Mouse (Mus musculus): Measurements from ENCODE around the gene Itgb6. TPM values are rescaled to one million over a fixed set of nuclear protein-coding genes. Genes with fewer than 3 reads are reported as not detected.

Gene Itgb6
- polyA plus RNA-seq, 1 experiment from 2014 or later, result 1.4 TPM

GRCm38 (mm10) chr2:60724660-60725059 lies 2.2 kb upstream of the Itgb6 start:
- Histone ChIP-seq H3K36me3 (replicated peaks) (no peaks in the 10 kb centered on the region), H3K27ac (replicated peaks) (no peak overlapping the region), H3K9me3 (no peaks in the 10 kb centered on the region), H3K4me1 (peaks cover 29% of the 10 kb centered on the region), H3K4me3 (no peak overlapping the region), H3K27me3 (replicated peaks; ENCODE audit: low read depth, poor library complexity, severe bottlenecking) (no peaks in the 10 kb centered on the region)
- WGBS, result 75% methylated on average over 2 of the region's 2 CpGs
- no peak for DNase-seq (ENCODE audit: low spot score)

GRCm38 (mm10) chr2:60722967-60723366 lies 524 bp upstream of the Itgb6 start:
- WGBS, result 95% methylated on average over 3 of the region's 3 CpGs
- Histone ChIP-seq H3K4me3 (no peak overlapping the region), H3K27me3 (replicated peaks; ENCODE audit: low read depth, poor library complexity, severe bottlenecking) (peaks cover 2% of the 10 kb centered on the region; the same call in 1 of the 2 replicates), H3K9me3 (no peaks in the 10 kb centered on the region), H3K36me3 (replicated peaks) (no peaks in the 10 kb centered on the region), H3K27ac (replicated peaks) (no peak overlapping the region), H3K4me1 (peaks cover 16% of the 10 kb centered on the region; the same call in 1 of the 2 replicates)
- no peak for DNase-seq (ENCODE audit: low spot score)

GRCm38 (mm10) chr2:60720906-60721305 lies 1.5 kb downstream of the Itgb6 start:
- Histone ChIP-seq H3K4me1 (peaks cover 33% of the 10 kb centered on the region), H3K27ac (replicated peaks) (no peak overlapping the region), H3K36me3 (replicated peaks) (no peaks in the 10 kb centered on the region), H3K9me3 (no peaks in the 10 kb centered on the region), H3K27me3 (replicated peaks; ENCODE audit: low read depth, poor library complexity, severe bottlenecking) (peaks cover 6% of the 10 kb centered on the region), H3K4me3 (no peak overlapping the region)
- no peak for DNase-seq (ENCODE audit: low spot score)
- 24% methylated on average over 5 of the region's 5 CpGs for WGBS

- no peak overlapping the region for H3K4me3 ChIP-seq
- peaks cover 40% of the 10 kb centered on the region for H3K4me1 ChIP-seq
- no peaks in the 10 kb centered on the region for H3K36me3 ChIP-seq (replicated peaks)
- peaks cover 9% of the 10 kb centered on the region for H3K27me3 ChIP-seq (replicated peaks; ENCODE audit: low read depth, poor library complexity, severe bottlenecking)
- no peak for DNase-seq (ENCODE audit: low spot score)
- no peak overlapping the region for H3K27ac ChIP-seq (replicated peaks)
- 72% methylated on average over 8 of the region's 8 CpGs for WGBS
- H3K9me3 ChIP-seq, result no peaks in the 10 kb centered on the region
Observed at GRCm38 (mm10) chr2:60720205-60720604, 2.2 kb downstream of the Itgb6 start.

GRCm38 (mm10) chr2:60717348-60717747 lies 5.1 kb downstream of the Itgb6 start:
- 0 out of 2 replicates have a peak overlapping the region, but pooled peaks have one; percentile 35 for H3K27ac ChIP-seq (replicated peaks)
- no peaks in the 10 kb centered on the region for H3K9me3 ChIP-seq
- no peaks in the 10 kb centered on the region for H3K36me3 ChIP-seq (replicated peaks)
- H3K27me3 ChIP-seq (replicated peaks; ENCODE audit: low read depth, poor library complexity, severe bottlenecking), result peaks cover 9% of the 10 kb centered on the region
- no peak overlapping the region for H3K4me3 ChIP-seq
- peaks cover 60% of the 10 kb centered on the region for H3K4me1 ChIP-seq
- 76% methylated on average over 13 of the region's 13 CpGs for WGBS
- DNase-seq (ENCODE audit: low spot score), result no peak

GRCm38 (mm10) chr2:60716549-60716948 lies 5.9 kb downstream of the Itgb6 start:
- no peaks in the 10 kb centered on the region for H3K36me3 ChIP-seq (replicated peaks)
- H3K4me3 ChIP-seq, result no peak overlapping the region
- peaks cover 9% of the 10 kb centered on the region for H3K27me3 ChIP-seq (replicated peaks; ENCODE audit: low read depth, poor library complexity, severe bottlenecking)
- DNase-seq (ENCODE audit: low spot score), result peak; percentile 2
- no peaks in the 10 kb centered on the region for H3K9me3 ChIP-seq
- peaks cover 67% of the 10 kb centered on the region for H3K4me1 ChIP-seq
- no peak overlapping the region for H3K27ac ChIP-seq (replicated peaks)

- Histone ChIP-seq H3K36me3 (replicated peaks) (no peaks in the 10 kb centered on the region), H3K4me1 (peaks cover 66% of the 10 kb centered on the region), H3K27ac (replicated peaks) (peak overlapping the region; percentile 48; the same call in 1 of the 2 replicates), H3K27me3 (replicated peaks; ENCODE audit: low read depth, poor library complexity, severe bottlenecking) (peaks cover 9% of the 10 kb centered on the region), H3K4me3 (no peak overlapping the region), H3K9me3 (no peaks in the 10 kb centered on the region)
- 75% methylated on average over 13 of the region's 13 CpGs for WGBS
- DNase-seq (ENCODE audit: low spot score), result peak; percentile 14
Observed at GRCm38 (mm10) chr2:60715771-60716170, 6.7 kb downstream of the Itgb6 start.

- peaks cover 60% of the 10 kb centered on the region for H3K4me1 ChIP-seq
- peaks cover 9% of the 10 kb centered on the region for H3K27me3 ChIP-seq (replicated peaks; ENCODE audit: low read depth, poor library complexity, severe bottlenecking)
- H3K27ac ChIP-seq (replicated peaks), result peak overlapping the region; percentile 48; the same call in 1 of the 2 replicates
- no peaks in the 10 kb centered on the region for H3K36me3 ChIP-seq (replicated peaks)
- no peak overlapping the region for H3K4me3 ChIP-seq
- WGBS, result 56% methylated on average over 8 of the region's 8 CpGs
- DNase-seq (ENCODE audit: low spot score), result no peak
- no peaks in the 10 kb centered on the region for H3K9me3 ChIP-seq
Observed at GRCm38 (mm10) chr2:60714971-60715502, 7.4 kb downstream of the Itgb6 start.

- H3K27ac ChIP-seq (replicated peaks), result peak overlapping the region; percentile 48; the same call in 1 of the 2 replicates
- H3K27me3 ChIP-seq (replicated peaks; ENCODE audit: low read depth, poor library complexity, severe bottlenecking), result peaks cover 9% of the 10 kb centered on the region
Observed at GRCm38 (mm10) chr2:60714475-60714874, 8.0 kb downstream of the Itgb6 start.

GRCm38 (mm10) chr2:60713857-60714256 lies 8.6 kb downstream of the Itgb6 start:
- H3K4me1 ChIP-seq, result peaks cover 61% of the 10 kb centered on the region
- 34% methylated on average over 8 of the region's 8 CpGs for WGBS
- DNase-seq (ENCODE audit: low spot score), result peak; percentile 16
- peaks cover 9% of the 10 kb centered on the region for H3K27me3 ChIP-seq (replicated peaks; ENCODE audit: low read depth, poor library complexity, severe bottlenecking)
- no peak overlapping the region; the same call in 1 of the 2 replicates for H3K27ac ChIP-seq (replicated peaks)
- no peaks in the 10 kb centered on the region for H3K9me3 ChIP-seq
- H3K4me3 ChIP-seq, result no peak overlapping the region
- no peaks in the 10 kb centered on the region for H3K36me3 ChIP-seq (replicated peaks)

More at GRCm38 (mm10) chr2:60714475-60714874, 8.0 kb downstream of the Itgb6 start:
- H3K4me1 ChIP-seq, result peaks cover 60% of the 10 kb centered on the region
- H3K36me3 ChIP-seq (replicated peaks), result no peaks in the 10 kb centered on the region
- peak; percentile 14 for DNase-seq (ENCODE audit: low spot score)
- WGBS, result 42% methylated on average over 7 of the region's 7 CpGs
- no peak overlapping the region for H3K4me3 ChIP-seq
- no peaks in the 10 kb centered on the region for H3K9me3 ChIP-seq

- Histone ChIP-seq H3K36me3 (replicated peaks) (no peaks in the 10 kb centered on the region), H3K4me1 (peaks cover 66% of the 10 kb centered on the region), H3K27ac (replicated peaks) (no peak overlapping the region), H3K27me3 (replicated peaks; ENCODE audit: low read depth, poor library complexity, severe bottlenecking) (peaks cover 7% of the 10 kb centered on the region), H3K9me3 (no peaks in the 10 kb centered on the region), H3K4me3 (no peak overlapping the region)
- 83% methylated on average over 5 of the region's 5 CpGs for WGBS
- peak; percentile 9 for DNase-seq (ENCODE audit: low spot score)
Observed at GRCm38 (mm10) chr2:60712891-60713290, 9.6 kb downstream of the Itgb6 start.

GRCm38 (mm10) chr2:60712483-60712882 lies 10.0 kb downstream of the Itgb6 start:
- 42% methylated on average over 6 of the region's 6 CpGs for WGBS
- DNase-seq (ENCODE audit: low spot score), result peak; percentile 7
- Histone ChIP-seq H3K9me3 (no peaks in the 10 kb centered on the region), H3K4me1 (peaks cover 63% of the 10 kb centered on the region), H3K27me3 (replicated peaks; ENCODE audit: low read depth, poor library complexity, severe bottlenecking) (peaks cover 5% of the 10 kb centered on the region), H3K27ac (replicated peaks) (no peak overlapping the region), H3K4me3 (no peak overlapping the region), H3K36me3 (replicated peaks) (no peaks in the 10 kb centered on the region)

- Histone ChIP-seq H3K4me3 (no peak overlapping the region), H3K4me1 (peaks cover 53% of the 10 kb centered on the region), H3K9me3 (no peaks in the 10 kb centered on the region), H3K27me3 (replicated peaks; ENCODE audit: low read depth, poor library complexity, severe bottlenecking) (peaks cover 5% of the 10 kb centered on the region), H3K27ac (replicated peaks) (peak overlapping the region; percentile 30; the same call in 1 of the 2 replicates), H3K36me3 (replicated peaks) (no peaks in the 10 kb centered on the region)
- DNase-seq (ENCODE audit: low spot score), result peak; percentile 6
- WGBS, result 84% methylated on average over 7 of the region's 7 CpGs
Observed at GRCm38 (mm10) chr2:60711098-60711880, 11.2 kb downstream of the Itgb6 start.
